Mouse (Mus musculus) MEL (cell line): ENCODE results near the gene Accs. TPM values are rescaled to one million over a fixed set of nuclear protein-coding genes. Genes with fewer than 3 reads are reported as not detected.

Experiments used
- DNase-seq: peaks from one replicate; pipeline ENCODE4 v3.0.0; 2011; ENCODE audit warnings: low read depth, low spot score
- H3K27ac ChIP-seq: 2 replicates; pipeline ENCODE4 v1.5.1; 2012; ENCODE audit warnings: low read depth, mild to moderate bottlenecking, control low read depth, low read length, moderate library complexity; ENCODE audit not compliant: control insufficient read depth
- H3K27me3 ChIP-seq, 2 experiments: fragments of 150-350 bp in 1 of 2; sonication (generic) in 1 of 2; 2 replicates each; pipeline ENCODE4 v1.6.1; 2012; ENCODE audit warnings: low read length in 2 of 2, mild to moderate bottlenecking in 2 of 2, improper control_type of control experiment in 1 of 2, moderate library complexity in 1 of 2; ENCODE audit not compliant: insufficient read depth in 2 of 2, control insufficient read depth in 1 of 2
- H3K36me3 ChIP-seq, 2 experiments: 2 replicates each; pipeline ENCODE4 v1.6.1; 2012 to 2014; ENCODE audit warnings: low read length in 2 of 2, improper control_type of control experiment in 1 of 2, inconsistent platforms in 1 of 2, mild to moderate bottlenecking in 1 of 2; ENCODE audit not compliant: insufficient read depth in 2 of 2, control insufficient read depth in 1 of 2
- H3K4me1 ChIP-seq, 2 experiments: fragments of 150-350 bp in 1 of 2; sonication (generic) in 1 of 2; 2 replicates each; pipeline ENCODE4 v1.6.1; 2012; ENCODE audit warnings: low read length in 2 of 2, improper control_type of control experiment in 1 of 2, mild to moderate bottlenecking in 1 of 2; ENCODE audit not compliant: insufficient read depth in 2 of 2, control insufficient read depth in 1 of 2
- H3K4me3 ChIP-seq, 2 experiments: fragments of 150-350 bp in 1 of 2; sonication (generic) in 1 of 2; 2 replicates each; pipeline ENCODE4 v1.5.1; 2012; ENCODE audit warnings: low read depth in 2 of 2, low read length in 2 of 2, mild to moderate bottlenecking in 2 of 2, moderate library complexity in 2 of 2, control low read depth in 1 of 2, improper control_type of control experiment in 1 of 2; ENCODE audit not compliant: control insufficient read depth in 1 of 2, insufficient read depth in 1 of 2
- H3K79me2 ChIP-seq: 2 replicates; pipeline ENCODE4 v1.6.1; 2012; ENCODE audit warnings: mild to moderate bottlenecking, low read length, moderate library complexity; ENCODE audit not compliant: control insufficient read depth, poor library complexity, insufficient read depth
- H3K9ac ChIP-seq: 2 replicates; pipeline ENCODE4 v1.6.1; 2012; ENCODE audit warnings: low read depth, mild to moderate bottlenecking, control low read depth, low read length, moderate library complexity; ENCODE audit not compliant: control insufficient read depth, poor library complexity, severe bottlenecking
- H3K9me3 ChIP-seq: fragments of 150-350 bp; sonication (generic); replicated peaks from 2 replicates; pipeline ENCODE4 v1.6.1; 2012; ENCODE audit warnings: mild to moderate bottlenecking, low read length, improper control_type of control experiment, moderate library complexity; ENCODE audit not compliant: insufficient read depth
- BHLHE40 ChIP-seq: IDR thresholded peaks from 2 replicates; pipeline ENCODE4 v1.6.1; 2012; ENCODE audit warnings: low read depth, mild to moderate bottlenecking, inconsistent platforms, low read length, improper control_type of control experiment, borderline replicate concordance
- CHD1 ChIP-seq: IDR thresholded peaks from 2 replicates; pipeline ENCODE4 v1.6.1; 2012; ENCODE audit warnings: low read depth, mild to moderate bottlenecking, inconsistent platforms, low read length, improper control_type of control experiment
- CHD2 ChIP-seq: IDR thresholded peaks from 2 replicates; pipeline ENCODE4 v1.6.1; 2011; ENCODE audit warnings: low read length, improper control_type of control experiment
- CTCF ChIP-seq, 3 experiments: IDR thresholded peaks in 2 of 3; conservative IDR thresholded peaks in 1 of 3; 2 replicates each; pipeline ENCODE4 v1.5.1; 2011 to 2012; ENCODE audit warnings: low read length in 3 of 3, low read depth in 2 of 3, mild to moderate bottlenecking in 2 of 3, improper control_type of control experiment in 1 of 3, inconsistent platforms in 1 of 3, mixed read lengths in 1 of 3, moderate library complexity in 1 of 3; ENCODE audit not compliant: control insufficient read depth in 1 of 3, insufficient read depth in 1 of 3, poor library complexity in 1 of 3, severe bottlenecking in 1 of 3
- E2F4 ChIP-seq: IDR thresholded peaks from 2 replicates; pipeline ENCODE4 v1.6.1; 2011; ENCODE audit warnings: low read depth, low read length, improper control_type of control experiment, borderline replicate concordance
- ETS1 ChIP-seq: IDR thresholded peaks from 2 replicates; pipeline ENCODE4 v1.6.1; 2012; ENCODE audit warnings: low read depth, mild to moderate bottlenecking, inconsistent platforms, low read length, improper control_type of control experiment, moderate library complexity
- GABPA ChIP-seq: IDR thresholded peaks from 2 replicates; pipeline ENCODE4 v1.6.1; 2012; ENCODE audit warnings: low read depth, mild to moderate bottlenecking, inconsistent platforms, low read length, improper control_type of control experiment, moderate library complexity
- HCFC1 ChIP-seq: IDR thresholded peaks from 2 replicates; pipeline ENCODE4 v1.6.1; 2012; ENCODE audit warnings: low read depth, mild to moderate bottlenecking, inconsistent platforms, low read length, improper control_type of control experiment, moderate library complexity
- MAFK ChIP-seq: IDR thresholded peaks from 2 replicates; pipeline ENCODE4 v1.6.1; 2011; ENCODE audit warnings: low read depth, mild to moderate bottlenecking, low read length, improper control_type of control experiment, borderline replicate concordance
- MAX ChIP-seq: IDR thresholded peaks from 2 replicates; pipeline ENCODE4 v1.6.1; 2011; ENCODE audit warnings: low read length, improper control_type of control experiment
- MAZ ChIP-seq: IDR thresholded peaks from 2 replicates; pipeline ENCODE4 v1.6.1; 2012; ENCODE audit warnings: low read depth, mild to moderate bottlenecking, inconsistent platforms, low read length, improper control_type of control experiment
- MEF2A ChIP-seq: IDR thresholded peaks from 2 replicates; pipeline ENCODE4 v1.6.1; 2014; ENCODE audit warnings: low read depth, mild to moderate bottlenecking, inconsistent platforms, low read length, improper control_type of control experiment; ENCODE audit not compliant: poor library complexity, insufficient replicate concordance, severe bottlenecking; ENCODE audit errors: extremely low read depth
- MYC ChIP-seq: IDR thresholded peaks from 2 replicates; pipeline ENCODE4 v1.6.1; 2011; ENCODE audit warnings: low read depth, mild to moderate bottlenecking, low read length, improper control_type of control experiment, moderate library complexity
- POLR2AphosphoS2 ChIP-seq: IDR thresholded peaks from 2 replicates; pipeline ENCODE4 v1.6.1; 2011; ENCODE audit warnings: low read length, improper control_type of control experiment
- RAD21 ChIP-seq: IDR thresholded peaks from 2 replicates; pipeline ENCODE4 v1.6.1; 2011; ENCODE audit warnings: mild to moderate bottlenecking, low read depth, low read length, improper control_type of control experiment
- RCOR1 ChIP-seq: IDR thresholded peaks from 2 replicates; pipeline ENCODE4 v1.6.1; 2012; ENCODE audit warnings: low read depth, mild to moderate bottlenecking, inconsistent platforms, low read length, improper control_type of control experiment
- TAL1 ChIP-seq: IDR thresholded peaks from 2 replicates; pipeline ENCODE4 v1.6.1; 2012; ENCODE audit warnings: mild to moderate bottlenecking, inconsistent platforms, low read length, moderate library complexity, mixed read lengths
- TCF12 ChIP-seq: IDR thresholded peaks from 2 replicates; pipeline ENCODE4 v1.6.1; 2014; ENCODE audit warnings: low read depth, mild to moderate bottlenecking, inconsistent platforms, low read length, improper control_type of control experiment, moderate library complexity
- USF1 ChIP-seq: IDR thresholded peaks from 2 replicates; pipeline ENCODE4 v1.6.1; 2014; ENCODE audit warnings: low read depth, mild to moderate bottlenecking, inconsistent platforms, low read length, improper control_type of control experiment, moderate library complexity
- USF2 ChIP-seq, 2 experiments: IDR thresholded peaks; 2 replicates each; pipeline ENCODE4 v1.6.1; 2011 to 2012; ENCODE audit warnings: improper control_type of control experiment in 2 of 2, low read length in 2 of 2, borderline replicate concordance in 1 of 2, inconsistent platforms in 1 of 2, low read depth in 1 of 2, mild to moderate bottlenecking in 1 of 2; ENCODE audit not compliant: insufficient read depth in 1 of 2
- ZC3H11A ChIP-seq: IDR thresholded peaks from 2 replicates; pipeline ENCODE4 v1.6.1; 2012; ENCODE audit warnings: low read depth, mild to moderate bottlenecking, inconsistent platforms, low read length, improper control_type of control experiment
- ZKSCAN1 ChIP-seq: IDR thresholded peaks from 2 replicates; pipeline ENCODE4 v1.6.1; 2012; ENCODE audit warnings: low read depth, mild to moderate bottlenecking, inconsistent platforms, low read length, improper control_type of control experiment, moderate library complexity
- ZMIZ1 ChIP-seq: IDR thresholded peaks from 2 replicates; pipeline ENCODE4 v1.6.1; 2012; ENCODE audit warnings: low read depth, mild to moderate bottlenecking, inconsistent platforms, low read length, improper control_type of control experiment, moderate library complexity
- ZNF384 ChIP-seq: IDR thresholded peaks from 2 replicates; pipeline ENCODE4 v1.6.1; 2012; ENCODE audit warnings: low read depth, mild to moderate bottlenecking, inconsistent platforms, low read length, improper control_type of control experiment
- polyA plus RNA-seq, 2 experiments: library from polyadenylated mRNA; stranded (reverse) in 1 of 2; unstranded in 1 of 2; fragments of >175 nt in 1 of 2; fragments of >200 nt in 1 of 2; gene quantifications; 2 replicates each; pipeline versions ENCODE4 v1.2.1 to v1.2.4; 2012; ENCODE audit warnings: low replicate concordance in 2 of 2, low read depth in 1 of 2; ENCODE audit not compliant: insufficient read length in 2 of 2, insufficient read depth in 1 of 2, missing spikeins in 1 of 2
- total RNA-seq: library from RNA; depleted of rRNA; stranded (reverse); fragments of 300-350 nt; gene quantifications from 2 replicates; pipeline ENCODE4 v1.2.3, GENCODE M21; 2012

The Accs gene
- total and polyA plus RNA-seq, 3 experiments = 1.0 to 4.5 TPM; not detected in 1

DNA sequence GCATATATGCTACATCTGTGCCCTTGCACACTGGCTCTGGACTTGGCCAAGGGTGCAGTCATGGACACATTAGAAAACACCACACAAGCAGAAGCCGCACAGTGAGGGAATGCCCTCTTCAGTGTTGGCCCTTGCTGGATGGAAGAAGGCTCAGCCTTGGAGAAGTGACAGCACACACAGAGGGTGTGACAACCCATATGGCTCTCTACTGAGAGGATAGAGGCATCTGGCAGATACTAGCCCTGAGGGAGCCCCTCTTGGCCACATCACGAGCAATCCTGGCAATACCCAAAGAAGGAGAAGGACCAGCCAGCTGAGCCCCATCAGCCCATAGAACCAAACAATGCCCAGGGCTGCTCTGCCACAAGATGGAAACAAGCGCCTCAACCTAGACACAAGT, 24.9 kb upstream of the Accs start:
- H3K27me3 ChIP-seq = peaks cover 0 to 4% of the 10 kb centered on the region in 2 experiments; a peak in 2 of 4 replicates
- no peaks in the 10 kb centered on the region for H3K79me2 ChIP-seq
- H3K4me1 ChIP-seq = no peaks in the 10 kb centered on the region
- no peaks in the 10 kb centered on the region for H3K36me3 ChIP-seq
- no peak overlapping the region for H3K9ac ChIP-seq
- no peak overlapping the region for H3K27ac ChIP-seq
- no peaks in the 10 kb centered on the region for H3K9me3 ChIP-seq
- H3K4me3 ChIP-seq = no peak overlapping the region
- TF ChIP-seq ZMIZ1 (no peak), ETS1 (no peak), E2F4 (no peak), RCOR1 (no peak), POLR2AphosphoS2 (no peak), MYC (no peak), MEF2A (no peak), MAX (no peak), GABPA (no peak), ZC3H11A (no peak), ZNF384 (no peak), HCFC1 (no peak), RAD21 (no peak)
- DNase-seq = no peak

DNA sequence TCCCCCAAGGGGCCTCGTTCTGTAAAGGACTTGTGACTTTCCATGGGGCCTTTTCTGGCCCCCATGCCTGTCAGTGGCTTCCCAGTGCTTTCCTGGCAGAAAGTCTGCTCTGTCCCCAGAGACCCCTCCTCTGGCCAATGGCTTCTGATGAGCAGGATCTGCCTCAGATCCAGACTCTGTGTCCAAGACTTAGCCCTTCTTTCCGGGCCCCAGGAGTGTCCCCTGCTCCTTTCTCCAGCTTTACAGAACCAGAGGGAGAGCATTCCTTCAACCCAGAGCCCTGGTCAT, 24.4 kb upstream of the Accs start:
- Histone ChIP-seq H3K9me3 (no peaks in the 10 kb centered on the region), H3K36me3 (no peaks in the 10 kb centered on the region)

More for the DNA sequence above, 24.4 kb upstream of the Accs start:
- no peak for DNase-seq
- Histone ChIP-seq H3K9ac (no peak overlapping the region), H3K4me1 (no peaks in the 10 kb centered on the region), H3K4me3 (no peak overlapping the region), H3K27me3 (peaks cover 0 to 4% of the 10 kb centered on the region in 2 experiments; a peak in 3 of 4 replicates), H3K27ac (no peak overlapping the region), H3K79me2 (no peaks in the 10 kb centered on the region)
- no peak for TF ChIP-seq RAD21
- no peak for TF ChIP-seq USF2 (IDR thresholded peaks at IDR 0.05; ENCODE audit: borderline replicate concordance in 1 of 2, insufficient read depth in 1 of 2, low read depth in 1 of 2, low read length in 2 of 2)
- TF ChIP-seq CTCF (IDR thresholded peaks at IDR 0.05 in 2 of 3, conservative IDR thresholded peaks at IDR 0.05 in 1 of 3; ENCODE audit: control insufficient read depth in 1 of 3, insufficient read depth in 1 of 3, low read depth in 2 of 3, low read length in 3 of 3, poor library complexity in 1 of 3, severe bottlenecking in 1 of 3) = no peak
- no peak for TF ChIP-seq CHD2
- TF ChIP-seq TCF12 = no peak
- no peak for TF ChIP-seq ETS1
- no peak for TF ChIP-seq USF1
- no peak for TF ChIP-seq HCFC1
- TF ChIP-seq MAZ = no peak
- TF ChIP-seq E2F4 = no peak
- TF ChIP-seq POLR2AphosphoS2 = no peak
- no peak for TF ChIP-seq TAL1
- TF ChIP-seq GABPA = no peak
- TF ChIP-seq ZKSCAN1 = no peak
- TF ChIP-seq MAFK = no peak
- TF ChIP-seq BHLHE40 = no peak
- no peak for TF ChIP-seq MAX
- TF ChIP-seq CHD1 = no peak
- TF ChIP-seq MYC = no peak
